Mouse (Mus musculus) embryonic facial prominence, embryonic 15.5 days (tissue): ENCODE measurements at regions not wholly inside any gene's neighbourhood (a gene's known extent, or its start where the extent isn't known, plus 50 kb on each side); places are given as distances from the start of the nearest gene placed in this dataset.

ENCODE experiments used
- ATAC-seq: fragments of 200-750 bp; cut with Nextera tagmentation; 2 replicates; pipeline ENCODE4 v1.8.0; 2017; ENCODE audit warnings: low read depth, moderate TSS enrichment; ENCODE audit not compliant: insufficient number of reproducible peaks, low FRiP score, low TSS enrichment
- H3K27ac ChIP-seq: fragments of 300-500 bp; sonication (generic); replicated peaks from 2 replicates; pipeline ENCODE4 v1.5.1; 2015; ENCODE audit warnings: mild to moderate bottlenecking, inconsistent platforms
- H3K27me3 ChIP-seq: fragments of 300-500 bp; sonication (generic); 2 replicates; pipeline ENCODE4 v1.6.1; 2015; ENCODE audit warnings: inconsistent platforms
- H3K36me3 ChIP-seq: fragments of 300-500 bp; sonication (generic); 2 replicates; pipeline ENCODE4 v1.6.1; 2015; ENCODE audit warnings: mild to moderate bottlenecking, inconsistent platforms
- H3K4me1 ChIP-seq: fragments of 300-500 bp; sonication (generic); 2 replicates; pipeline ENCODE4 v1.6.1; 2015; ENCODE audit warnings: inconsistent platforms
- H3K4me2 ChIP-seq: fragments of 300-500 bp; sonication (generic); replicated peaks from 2 replicates; pipeline ENCODE4 v1.6.1; 2015; ENCODE audit warnings: mild to moderate bottlenecking, inconsistent platforms
- H3K4me3 ChIP-seq: fragments of 300-500 bp; sonication (generic); replicated peaks from 2 replicates; pipeline ENCODE4 v1.5.1; 2015; ENCODE audit warnings: mild to moderate bottlenecking, inconsistent platforms
- H3K9ac ChIP-seq: fragments of 300-500 bp; sonication (generic); 2 replicates; pipeline ENCODE4 v1.6.1; 2015; ENCODE audit warnings: inconsistent platforms
- H3K9me3 ChIP-seq: fragments of 300-500 bp; sonication (generic); replicated peaks from 2 replicates; pipeline ENCODE4 v1.6.1; 2016; ENCODE audit warnings: inconsistent platforms
- WGBS: fragments of 180-500 bp; shearing (Covaris S2); methylation state at CpG from one replicate; pipeline ENCODE4 v1.1.7; 2015; 5-methylcytosine and 5-hydroxymethylcytosine counted together

DNA sequence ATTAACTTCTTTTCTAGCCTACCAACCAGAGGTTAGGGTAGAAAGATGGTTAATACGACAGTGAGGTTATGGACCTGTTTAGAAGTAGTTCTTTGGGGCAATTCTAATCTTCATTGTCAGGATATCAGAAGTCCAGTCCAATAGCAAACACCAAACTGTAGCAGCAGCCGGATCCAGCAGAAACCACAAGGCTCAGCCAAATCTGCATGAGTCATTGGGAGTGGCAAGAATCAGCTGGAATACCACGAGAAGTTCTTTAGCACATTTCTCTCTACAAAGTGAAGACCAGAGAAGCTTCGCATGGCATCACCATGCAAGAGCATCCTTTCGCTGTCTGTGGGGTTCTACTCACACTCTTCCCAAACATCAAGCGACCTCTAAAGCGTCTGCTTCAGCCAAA lies 61.9 kb upstream of the Ssr3 start:
- ATAC-seq: no peak
- WGBS: 91% methylated on average over 7 of the region's 7 CpGs

DNA sequence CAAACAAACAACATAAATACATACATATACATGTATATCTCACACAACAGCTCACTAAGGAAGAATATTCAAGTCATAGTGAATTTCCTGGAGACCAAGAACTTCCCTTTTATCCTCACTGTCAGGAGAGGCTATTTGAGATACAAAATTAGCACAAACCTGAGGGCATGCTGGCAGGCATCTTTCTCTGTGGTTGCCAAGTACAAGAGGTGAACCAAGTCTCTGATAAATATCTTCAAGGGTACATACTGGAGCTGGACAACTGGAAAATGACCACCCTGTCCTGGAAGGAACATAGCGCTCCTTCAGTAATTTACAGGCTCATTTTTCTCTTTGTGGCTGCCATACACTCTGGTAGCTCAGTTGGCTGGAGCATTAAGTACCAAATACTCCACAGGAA lies 56.8 kb upstream of the Ssr3 start:
- Histone ChIP-seq H3K4me2 (no peak overlapping the region), H3K27me3 (no peaks in the 10 kb centered on the region), H3K4me1 (no peaks in the 10 kb centered on the region), H3K27ac (no peak overlapping the region), H3K4me3 (no peak overlapping the region), H3K9me3 (no peaks in the 10 kb centered on the region), H3K36me3 (no peaks in the 10 kb centered on the region), H3K9ac (no peak overlapping the region)
- 97% methylated on average over 1 of the region's 1 CpGs for WGBS
- no peak for ATAC-seq

More for the DNA sequence above, 61.9 kb upstream of the Ssr3 start:
- H3K27ac ChIP-seq: no peak overlapping the region
- no peaks in the 10 kb centered on the region for H3K27me3 ChIP-seq
- no peak overlapping the region for H3K4me2 ChIP-seq
- H3K36me3 ChIP-seq: no peaks in the 10 kb centered on the region
- H3K9ac ChIP-seq: no peak overlapping the region
- H3K4me3 ChIP-seq: no peak overlapping the region
- peaks cover 12% of the 10 kb centered on the region for H3K4me1 ChIP-seq
- H3K9me3 ChIP-seq: no peaks in the 10 kb centered on the region

DNA sequence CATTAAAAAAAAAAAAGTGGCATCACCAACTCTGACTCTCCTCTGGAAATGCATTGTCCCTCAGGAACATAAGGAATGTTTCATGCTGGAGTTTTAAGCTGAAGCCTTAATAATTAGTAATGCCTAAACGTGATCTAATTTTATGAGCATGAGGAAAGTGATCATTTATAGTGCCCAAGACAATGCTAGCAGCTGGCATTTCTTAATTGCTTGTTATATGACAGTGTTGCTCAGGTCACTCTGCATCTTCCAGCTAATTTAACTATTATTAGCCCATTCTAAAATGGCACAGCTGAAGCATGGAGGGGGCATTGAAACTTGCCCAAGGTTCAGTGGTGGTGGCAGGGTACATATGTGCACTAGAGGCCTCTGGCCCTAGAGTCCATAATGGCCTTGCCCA lies 51.3 kb upstream of the Ssr3 start:
- H3K4me2 ChIP-seq: no peak overlapping the region
- H3K27ac ChIP-seq: no peak overlapping the region
- peaks cover 21% of the 10 kb centered on the region for H3K4me1 ChIP-seq
- no peak for ATAC-seq
- no peak overlapping the region for H3K9ac ChIP-seq
- 50% methylated on average over 1 of the region's 1 CpGs for whole genome bisulfite sequencing
- H3K36me3 ChIP-seq: no peaks in the 10 kb centered on the region
- no peaks in the 10 kb centered on the region for H3K9me3 ChIP-seq
- no peak overlapping the region for H3K4me3 ChIP-seq
- H3K27me3 ChIP-seq: no peaks in the 10 kb centered on the region

DNA sequence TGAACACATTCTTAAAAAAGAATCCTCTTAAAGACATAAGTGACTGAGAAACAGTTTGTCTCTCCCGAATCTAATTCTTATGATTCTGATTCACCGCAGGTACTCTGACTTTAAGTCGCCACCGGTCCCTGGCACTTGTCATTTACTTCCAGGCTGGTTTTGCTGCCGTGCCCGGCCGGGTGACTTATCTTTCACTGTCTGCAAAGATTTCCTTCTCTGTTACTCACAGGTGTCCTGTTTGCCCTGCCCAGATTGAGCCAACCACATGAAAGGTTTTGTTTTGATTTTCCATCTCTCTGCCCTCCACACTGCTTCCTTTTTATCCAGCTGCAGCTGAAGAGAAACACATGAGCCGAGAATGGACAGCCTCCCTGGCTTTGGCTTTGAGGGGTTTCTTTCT lies 50.5 kb upstream of the Ssr3 start:
- no peaks in the 10 kb centered on the region for H3K9me3 ChIP-seq
- H3K9ac ChIP-seq: no peak overlapping the region
- peak overlapping the region; percentile 19; the same call in 1 of the 2 replicates for H3K4me2 ChIP-seq
- ATAC-seq: no peak
- no peaks in the 10 kb centered on the region for H3K27me3 ChIP-seq
- WGBS: 34% methylated on average over 8 of the region's 8 CpGs
- H3K27ac ChIP-seq: no peak overlapping the region
- no peak overlapping the region for H3K4me3 ChIP-seq
- H3K4me1 ChIP-seq: peaks cover 21% of the 10 kb centered on the region
- no peaks in the 10 kb centered on the region for H3K36me3 ChIP-seq

DNA sequence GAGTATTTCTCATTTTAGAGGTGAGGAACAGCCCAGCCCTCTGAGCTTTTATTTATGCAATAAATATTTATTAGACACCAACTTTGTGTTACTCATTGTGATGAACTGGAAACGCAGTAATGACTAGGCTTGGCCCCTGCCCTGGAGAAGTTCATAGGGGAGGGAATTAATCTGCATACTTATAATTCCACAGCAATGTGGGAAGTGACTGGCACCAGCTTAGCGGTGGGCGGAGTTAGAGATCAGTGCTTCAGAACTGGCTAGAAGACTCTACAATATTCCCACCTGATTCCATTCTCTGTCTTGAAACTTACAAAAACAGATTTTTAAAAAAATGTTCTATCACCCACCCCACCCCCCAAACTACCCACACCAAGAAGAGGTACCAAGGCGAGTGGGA lies 49.8 kb upstream of the Ssr3 start:
- no peak overlapping the region for H3K4me2 ChIP-seq
- WGBS: 67% methylated on average over 4 of the region's 4 CpGs
- no peak overlapping the region for H3K9ac ChIP-seq
- H3K27me3 ChIP-seq: no peaks in the 10 kb centered on the region
- peak overlapping the region; percentile 71; the same call in 1 of the 2 replicates for H3K27ac ChIP-seq
- no peaks in the 10 kb centered on the region for H3K9me3 ChIP-seq
- no peak overlapping the region for H3K4me3 ChIP-seq
- H3K4me1 ChIP-seq: peaks cover 21% of the 10 kb centered on the region
- H3K36me3 ChIP-seq: no peaks in the 10 kb centered on the region
- no peak for ATAC-seq
